Mouse (Mus musculus) limb, embryonic 11.5 days (tissue): Measurements from ENCODE around the gene Rnaset2a. TPM values are rescaled to one million over a fixed set of nuclear protein-coding genes. Genes with fewer than 3 reads are reported as not detected.
"Not testable (repeated sequence)": the region's sequence is repeated elsewhere in the genome, so short reads cannot be mapped to it uniquely, and the experiment has no call there.

ENCODE experiments used
- ATAC-seq: fragments of 200-750 bp; cut with Nextera tagmentation; 2 replicates; pipeline ENCODE4 v1.8.0; 2017; ENCODE audit warnings: low read depth; ENCODE audit not compliant: insufficient number of reproducible peaks, low FRiP score, low TSS enrichment
- DNase-seq: peaks from one replicate; pipeline ENCODE4 v3.0.0-alpha.2; 2015; ENCODE audit warnings: low spot score
- H3K27ac ChIP-seq: fragments of 300-500 bp; sonication (generic); replicated peaks from 2 replicates; pipeline ENCODE4 v1.5.1; 2014; ENCODE audit warnings: low read depth, mild to moderate bottlenecking, low read length
- H3K27me3 ChIP-seq: fragments of 300-500 bp; sonication (generic); 2 replicates; pipeline ENCODE4 v1.6.1; 2014; ENCODE audit warnings: mild to moderate bottlenecking, low read length, mixed read lengths; ENCODE audit not compliant: control insufficient read depth, insufficient read depth
- H3K36me3 ChIP-seq: fragments of 300-500 bp; sonication (generic); 2 replicates; pipeline ENCODE4 v1.6.1; 2014; ENCODE audit warnings: mild to moderate bottlenecking, low read length, moderate library complexity, mixed read lengths; ENCODE audit not compliant: control insufficient read depth, insufficient read depth
- H3K4me1 ChIP-seq: fragments of 300-500 bp; sonication (generic); 2 replicates; pipeline ENCODE4 v1.6.1; 2014; ENCODE audit warnings: low read length, mixed read lengths; ENCODE audit not compliant: control insufficient read depth, insufficient read depth
- H3K4me2 ChIP-seq: fragments of 300-500 bp; sonication (generic); 2 replicates; pipeline ENCODE4 v1.6.1; 2014; ENCODE audit warnings: low read depth, mild to moderate bottlenecking, moderate library complexity; ENCODE audit not compliant: severe bottlenecking
- H3K4me3 ChIP-seq: fragments of 300-500 bp; sonication (generic); 2 replicates; pipeline ENCODE4 v1.5.1; 2014; ENCODE audit warnings: low read depth, low read length
- H3K9ac ChIP-seq: fragments of 300-500 bp; sonication (generic); 2 replicates; pipeline ENCODE4 v1.6.1; 2014; ENCODE audit warnings: mild to moderate bottlenecking, low read length
- H3K9me3 ChIP-seq: fragments of 300-500 bp; sonication (generic); 2 replicates; pipeline ENCODE4 v1.6.1; 2016; ENCODE audit warnings: low read length; ENCODE audit not compliant: control insufficient read depth
- WGBS: fragments of 180-500 bp; shearing (Covaris S2); extraction: QIAGEN DNeasy Blood & Tissue Kit; methylation state at CpG from one replicate; pipeline ENCODE4 v1.1.7; 2014; 5-methylcytosine and 5-hydroxymethylcytosine counted together
- polyA plus RNA-seq: library from polyadenylated mRNA; unstranded; fragments of >200 nt; fragmentation: Nextera tagmentation; extraction: Ambion mirVana; gene quantifications from 2 replicates; pipeline ENCODE4 v1.2.1, GENCODE M21; 2014

Gene Rnaset2a
- polyA plus RNA-seq: 20.4 and 21.2 TPM in 2 replicates

DNA sequence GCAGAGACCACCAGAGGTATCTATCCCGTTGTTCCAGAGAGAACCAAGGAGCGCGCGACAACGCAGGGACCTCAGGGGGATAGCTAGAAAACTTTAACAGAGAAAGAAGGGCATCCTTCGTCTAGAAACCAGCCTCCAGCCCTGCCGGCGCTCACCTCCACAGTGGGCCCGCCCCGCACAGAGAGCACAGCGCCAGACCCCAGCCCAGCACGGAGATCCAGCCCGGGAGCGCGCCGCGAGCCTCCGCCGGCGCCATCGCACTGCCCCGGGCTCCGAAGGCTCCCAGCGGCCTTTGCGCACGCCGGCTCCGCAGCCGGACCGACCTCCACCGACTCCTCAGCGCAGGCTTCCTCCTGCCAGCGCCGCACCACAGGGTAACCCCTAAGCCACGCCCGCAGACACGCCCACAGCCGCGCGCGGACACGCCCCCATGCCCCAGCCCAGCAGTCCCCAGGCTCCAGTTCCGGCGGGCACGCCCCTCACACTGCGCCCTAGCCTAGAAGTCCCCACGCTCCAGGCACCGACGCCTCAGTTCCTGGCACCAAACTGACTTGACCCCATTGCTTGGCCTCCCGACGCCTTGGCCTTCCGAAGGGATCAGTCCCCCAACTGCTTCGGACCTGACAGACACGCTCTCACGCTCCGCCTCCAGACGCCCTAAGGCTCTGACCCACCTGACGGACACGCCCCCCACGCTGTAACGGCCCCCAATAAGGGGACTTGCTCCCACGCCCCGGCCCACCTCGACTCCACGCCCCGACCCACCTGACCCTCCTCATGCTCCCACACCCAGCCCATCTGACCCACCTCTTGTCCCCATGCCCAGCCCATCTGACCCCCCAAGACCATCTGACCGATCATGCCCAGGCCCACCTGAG lies at the start of gene Rnaset2a, which contains the start of gene Gm49673:
Gene Rnaset2a (minus strand): TSS at position 659 of the 878 bp plus-strand sequence.
Gene Gm49673 (minus strand): TSS at position 350 of the 878 bp plus-strand sequence.
- under 1% methylated on average over 39 of the region's 67 CpGs for WGBS
- Histone ChIP-seq H3K9ac (peak within 1 kb of the TSS; percentile 71), H3K4me2 (peak within 1 kb of the TSS; percentile 37), H3K4me3 (peak within 1 kb of the TSS; percentile 42)
- not testable (repeated sequence) for H3K27me3 ChIP-seq, H3K9me3 ChIP-seq, H3K36me3 ChIP-seq, H3K4me1 ChIP-seq, H3K27ac ChIP-seq
- peak; percentile 98 for ATAC-seq
- peak; percentile 43 for DNase-seq

DNA sequence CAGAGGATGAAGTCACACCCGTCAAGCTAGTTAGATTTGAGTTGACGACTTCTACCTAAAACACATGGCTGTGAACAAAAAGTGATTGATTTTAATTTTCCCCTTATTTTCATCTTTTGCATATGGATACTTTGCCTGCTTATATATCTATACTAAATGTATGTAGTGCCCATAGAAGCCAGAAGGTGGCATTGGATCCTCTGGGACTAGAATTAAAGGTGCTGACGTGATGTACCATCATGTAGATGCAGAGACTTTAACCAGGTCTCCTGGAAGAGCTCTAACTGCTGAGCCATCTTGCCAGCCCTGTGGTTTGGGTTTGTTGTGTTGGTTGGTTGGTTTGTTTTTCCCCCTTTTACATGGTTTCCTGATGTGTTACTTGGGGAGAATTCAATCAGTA lies 49.8 kb upstream of the Rnaset2a start:
- Histone ChIP-seq H3K27me3 (no peaks in the 10 kb centered on the region), H3K4me2 (no peak overlapping the region), H3K4me3 (no peak overlapping the region), H3K27ac (no peak overlapping the region), H3K36me3 (peaks cover 2% of the 10 kb centered on the region; the same call in 1 of the 2 replicates), H3K9me3 (no peaks in the 10 kb centered on the region), H3K4me1 (no peaks in the 10 kb centered on the region), H3K9ac (no peak overlapping the region)
- DNase-seq (no peak), ATAC-seq (no peak)
- WGBS: 76% methylated on average over 3 of the region's 3 CpGs

DNA sequence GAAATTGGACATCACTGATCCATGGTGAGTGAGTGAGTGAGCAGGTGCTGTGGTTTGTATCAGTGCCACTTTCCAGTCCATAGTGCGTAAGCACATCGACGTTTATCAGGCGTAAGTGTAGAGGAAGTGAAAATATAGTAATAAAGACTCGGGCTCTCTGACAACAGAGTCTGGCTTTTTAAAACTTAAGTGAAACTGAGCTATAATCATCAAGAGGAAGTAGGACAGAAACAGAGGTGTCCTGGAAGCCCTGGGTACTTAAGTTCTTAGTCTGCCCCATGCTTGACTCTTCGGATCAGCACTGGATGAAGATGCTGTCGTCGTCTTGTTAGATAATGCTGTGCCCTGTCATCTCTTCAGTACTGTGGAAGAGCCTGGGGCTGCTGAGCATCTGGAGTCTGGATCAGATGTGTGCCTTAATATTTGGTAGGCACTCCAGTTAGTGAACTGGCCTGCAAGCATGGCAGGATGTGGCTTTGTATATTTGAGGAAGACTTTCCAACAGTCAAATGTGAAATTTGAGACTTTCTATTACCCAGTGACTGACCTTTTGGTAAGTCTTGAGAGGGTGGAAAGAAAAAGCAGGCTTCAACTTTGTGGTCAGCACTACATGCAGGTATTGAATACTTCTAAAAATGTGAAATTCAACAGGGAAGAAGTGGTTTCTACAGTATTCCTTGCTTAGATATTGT lies 47.9 kb upstream of the Rnaset2a start:
- Histone ChIP-seq H3K9me3 (no peaks in the 10 kb centered on the region), H3K27ac (no peak overlapping the region), H3K36me3 (peaks cover 2% of the 10 kb centered on the region; the same call in 1 of the 2 replicates), H3K4me2 (no peak overlapping the region), H3K4me1 (no peaks in the 10 kb centered on the region), H3K9ac (no peak overlapping the region), H3K27me3 (no peaks in the 10 kb centered on the region), H3K4me3 (no peak overlapping the region)
- DNase-seq: no peak
- no peak for ATAC-seq
- 90% methylated on average over 8 of the region's 8 CpGs for WGBS

DNA sequence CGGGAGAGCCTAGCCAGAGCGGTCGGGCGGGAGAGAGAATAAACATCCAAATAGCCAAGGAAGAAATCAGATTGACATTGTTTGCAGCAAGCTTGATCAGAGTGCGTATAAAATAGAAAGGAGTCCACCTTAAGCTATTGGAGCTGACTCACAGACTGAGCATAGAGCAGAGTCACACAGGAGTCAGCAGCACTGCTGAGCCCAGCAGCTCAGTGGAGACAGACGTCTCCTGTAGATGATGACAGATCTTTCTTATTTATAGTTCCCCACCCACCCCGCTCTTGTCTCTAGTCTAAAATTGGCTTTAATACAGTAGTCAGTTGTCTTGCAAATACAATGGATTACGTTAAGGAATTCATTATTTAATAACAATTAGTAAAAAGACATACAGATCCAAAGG lies 45.8 kb upstream of the Rnaset2a start:
- H3K9me3 ChIP-seq: no peaks in the 10 kb centered on the region
- no peak for ATAC-seq
- no peak for DNase-seq
- no peaks in the 10 kb centered on the region for H3K4me1 ChIP-seq
- H3K27me3 ChIP-seq: no peaks in the 10 kb centered on the region
- H3K27ac ChIP-seq: no peak overlapping the region
- H3K36me3 ChIP-seq: peaks cover 5% of the 10 kb centered on the region; the same call in 1 of the 2 replicates
- no peak overlapping the region for H3K4me3 ChIP-seq
- H3K9ac ChIP-seq: no peak overlapping the region
- WGBS: 90% methylated on average over 8 of the region's 8 CpGs
- H3K4me2 ChIP-seq: no peak overlapping the region

DNA sequence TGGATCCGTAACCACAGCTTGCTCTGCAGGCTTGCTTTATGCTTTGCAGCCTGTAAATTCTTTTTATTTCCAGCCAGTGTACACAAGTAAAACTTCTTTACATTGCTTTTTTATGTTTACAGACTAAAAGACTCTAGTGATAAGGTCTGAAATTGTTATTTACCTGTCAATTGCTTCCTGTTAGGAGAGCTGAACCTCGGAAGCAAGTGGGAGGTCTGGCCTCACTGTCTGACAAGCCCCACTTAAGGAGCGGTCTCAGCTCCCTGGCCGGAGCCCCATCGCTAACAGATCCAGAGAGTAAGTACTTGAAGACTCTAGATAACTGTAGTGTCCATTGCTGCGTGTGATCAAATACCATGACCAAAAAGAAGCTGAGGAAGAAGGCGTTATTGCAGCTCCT lies 36.3 kb upstream of the Rnaset2a start:
- Histone ChIP-seq H3K27ac (no peak overlapping the region), H3K9ac (no peak overlapping the region), H3K4me1 (peaks cover 3% of the 10 kb centered on the region; the same call in 1 of the 2 replicates), H3K36me3 (peaks cover 10% of the 10 kb centered on the region; the same call in 1 of the 2 replicates), H3K27me3 (no peaks in the 10 kb centered on the region), H3K9me3 (no peaks in the 10 kb centered on the region), H3K4me3 (no peak overlapping the region), H3K4me2 (no peak overlapping the region)
- ATAC-seq (no peak), DNase-seq (no peak)
- 81% methylated on average over 7 of the region's 7 CpGs for WGBS

DNA sequence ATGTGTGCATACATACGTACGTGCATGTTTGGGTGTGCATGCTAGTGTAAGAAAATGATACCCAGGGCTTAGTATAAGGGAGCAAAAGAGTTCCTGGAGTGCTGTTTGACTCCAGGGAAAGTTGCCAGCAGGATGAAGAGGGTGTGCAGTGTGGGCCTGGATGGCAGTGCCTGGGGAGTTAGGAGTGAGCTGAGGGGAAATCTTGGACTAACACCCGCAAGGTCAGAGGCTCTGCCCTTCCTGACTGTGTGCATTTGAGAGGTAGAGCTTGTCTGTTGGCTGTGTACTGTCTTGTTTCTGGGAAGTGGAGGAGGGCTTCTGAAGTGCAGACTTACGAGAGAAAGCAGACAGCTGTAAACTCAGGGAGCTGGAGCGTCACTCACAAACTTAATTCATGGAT lies 35.9 kb upstream of the Rnaset2a start:
- no peak for DNase-seq
- H3K4me1 ChIP-seq: peaks cover 3% of the 10 kb centered on the region; the same call in 1 of the 2 replicates
- H3K4me2 ChIP-seq: no peak overlapping the region
- no peak overlapping the region for H3K4me3 ChIP-seq
- no peak overlapping the region for H3K9ac ChIP-seq
- peaks cover 10% of the 10 kb centered on the region; the same call in 1 of the 2 replicates for H3K36me3 ChIP-seq
- ATAC-seq: no peak
- H3K27me3 ChIP-seq: no peaks in the 10 kb centered on the region
- H3K9me3 ChIP-seq: no peaks in the 10 kb centered on the region
- 63% methylated on average over 5 of the region's 5 CpGs for WGBS
- no peak overlapping the region for H3K27ac ChIP-seq

DNA sequence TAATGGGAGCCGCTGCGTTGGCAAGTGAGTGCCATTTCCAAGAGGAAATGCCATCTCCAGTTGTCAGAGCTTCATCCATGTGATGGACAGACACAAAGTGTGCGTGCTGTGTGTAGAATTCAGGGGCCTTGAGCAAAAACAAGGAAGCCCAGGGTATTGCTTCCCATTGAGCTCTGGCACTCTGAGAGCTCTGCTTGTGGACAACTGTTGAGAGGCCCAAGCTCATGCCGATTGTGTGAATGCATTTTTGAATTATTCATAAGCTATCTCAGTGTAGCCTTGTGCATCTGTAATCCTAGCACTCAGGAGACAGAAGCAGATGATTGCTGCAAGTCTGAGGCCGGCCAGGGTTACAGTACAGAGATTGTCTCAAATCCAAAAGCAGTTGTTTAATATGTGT lies 29.2 kb upstream of the Rnaset2a start:
- Histone ChIP-seq H3K9ac (no peak overlapping the region), H3K27me3 (no peaks in the 10 kb centered on the region), H3K9me3 (no peaks in the 10 kb centered on the region), H3K4me1 (no peaks in the 10 kb centered on the region), H3K4me2 (no peak overlapping the region), H3K36me3 (peaks cover 17% of the 10 kb centered on the region), H3K4me3 (no peak overlapping the region), H3K27ac (no peak overlapping the region)
- 92% methylated on average over 5 of the region's 5 CpGs for WGBS
- no peak for DNase-seq
- ATAC-seq: no peak

DNA sequence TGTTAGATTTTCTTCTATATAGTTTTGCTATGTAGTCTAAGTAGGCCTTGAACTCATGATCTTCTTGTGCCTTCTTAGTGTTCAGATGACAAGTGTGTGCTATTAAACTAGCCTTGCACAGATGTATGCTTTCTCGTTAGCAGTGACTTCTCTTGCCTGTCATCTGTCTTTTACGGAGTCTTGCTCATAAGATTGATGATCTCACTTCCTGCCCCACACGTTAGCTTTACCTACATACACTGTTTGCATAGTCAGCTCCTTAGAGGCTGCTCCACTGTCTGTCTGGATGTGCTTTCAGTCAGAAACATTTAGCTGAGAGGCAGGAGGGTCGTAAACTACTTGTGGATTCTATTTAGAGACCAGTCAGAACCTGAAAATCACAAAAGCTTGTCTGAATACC lies 23.2 kb upstream of the Rnaset2a start:
- H3K4me3 ChIP-seq: no peak overlapping the region
- 48% methylated on average over 4 of the region's 4 CpGs for WGBS
- no peaks in the 10 kb centered on the region for H3K4me1 ChIP-seq
- DNase-seq (no peak), ATAC-seq (no peak)
- no peak overlapping the region for H3K9ac ChIP-seq
- no peaks in the 10 kb centered on the region for H3K27me3 ChIP-seq
- H3K36me3 ChIP-seq: peaks cover 20% of the 10 kb centered on the region
- no peak overlapping the region for H3K27ac ChIP-seq
- H3K4me2 ChIP-seq: no peak overlapping the region
- no peaks in the 10 kb centered on the region for H3K9me3 ChIP-seq
